Mouse (Mus musculus): ENCODE data around the gene Vmn1r19. TPM values are rescaled to one million over a fixed set of nuclear protein-coding genes. Genes with fewer than 3 reads are reported as not detected.
"Not testable (repeated sequence)": the region's sequence is repeated elsewhere in the genome, so short reads cannot be mapped to it uniquely, and the experiment has no call there.

The Vmn1r19 gene
- not detected in 2 replicates for total RNA-seq (2017)

DNA sequence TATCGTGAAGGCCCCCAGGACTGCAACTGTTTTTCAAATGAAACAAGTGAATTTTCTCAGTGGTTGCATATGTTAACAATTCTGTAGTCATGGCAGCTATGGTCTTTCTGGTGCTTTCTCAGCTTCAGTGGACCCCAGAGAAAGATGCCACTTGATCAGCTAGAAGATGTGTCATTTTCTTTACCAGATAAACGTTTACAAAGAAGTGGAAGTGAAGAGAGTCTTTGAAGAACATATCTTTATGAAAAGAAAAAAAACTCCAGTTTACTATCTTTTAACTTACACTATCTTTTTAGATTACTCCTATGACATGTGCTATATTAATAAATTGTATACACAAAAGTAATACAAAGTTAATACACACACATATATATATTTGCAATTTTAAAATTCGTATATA is at the start of gene Vmn1r19:
Gene Vmn1r19, plus strand, starts transcription at position 301 of the 400 bp plus-strand sequence.
- not testable (repeated sequence) for ATAC-seq (ENCODE audit: extremely low read depth, insufficient number of reproducible peaks, low FRiP score, poor library complexity, severe bottlenecking)

DNA sequence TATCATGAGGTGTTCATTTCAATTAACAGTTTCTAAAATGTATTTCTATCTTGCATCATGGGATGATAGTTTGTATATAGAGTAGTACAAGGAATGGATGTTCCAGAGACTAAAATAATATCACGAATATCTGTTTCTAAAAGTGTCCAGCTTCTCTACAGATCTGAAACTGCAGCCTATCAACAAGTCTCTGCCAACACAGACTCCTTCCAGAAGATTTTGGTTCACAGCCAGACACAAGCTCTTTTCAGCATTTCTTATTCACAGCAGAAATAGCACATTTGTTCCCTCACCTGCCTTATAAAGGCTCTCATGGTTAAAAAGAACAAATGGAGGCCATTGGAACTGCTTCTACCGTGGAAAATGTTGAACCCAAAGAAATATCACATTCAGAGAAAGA is 46.7 kb upstream of the Vmn1r19 start:
- no peak for ATAC-seq (ENCODE audit: extremely low read depth, insufficient number of reproducible peaks, low FRiP score, poor library complexity, severe bottlenecking)

DNA sequence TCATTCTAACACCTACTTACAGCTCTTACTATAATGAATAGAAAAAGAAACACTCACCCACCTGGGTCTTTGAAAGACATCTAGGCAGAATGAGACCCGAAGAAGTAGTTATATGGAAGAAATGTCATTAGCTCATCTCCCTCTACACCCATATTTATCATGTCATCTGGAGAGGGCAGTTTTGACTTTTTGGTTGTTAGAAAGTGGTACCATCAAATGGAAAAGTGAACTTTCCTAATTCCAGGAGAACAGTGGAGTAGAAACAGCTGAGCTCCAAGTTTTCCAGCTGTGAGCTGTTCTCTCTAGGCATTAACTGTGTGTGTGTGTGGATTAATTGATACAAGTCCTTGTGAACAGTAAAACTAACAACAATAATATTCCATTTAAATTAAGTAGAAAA is 40.0 kb upstream of the Vmn1r19 start, which contains the start of gene Vmn1r17:
Gene Vmn1r17, minus strand, starts transcription at position 101 of the 400 bp plus-strand sequence.
- ATAC-seq (ENCODE audit: extremely low read depth, insufficient number of reproducible peaks, low FRiP score, poor library complexity, severe bottlenecking) = no peak

DNA sequence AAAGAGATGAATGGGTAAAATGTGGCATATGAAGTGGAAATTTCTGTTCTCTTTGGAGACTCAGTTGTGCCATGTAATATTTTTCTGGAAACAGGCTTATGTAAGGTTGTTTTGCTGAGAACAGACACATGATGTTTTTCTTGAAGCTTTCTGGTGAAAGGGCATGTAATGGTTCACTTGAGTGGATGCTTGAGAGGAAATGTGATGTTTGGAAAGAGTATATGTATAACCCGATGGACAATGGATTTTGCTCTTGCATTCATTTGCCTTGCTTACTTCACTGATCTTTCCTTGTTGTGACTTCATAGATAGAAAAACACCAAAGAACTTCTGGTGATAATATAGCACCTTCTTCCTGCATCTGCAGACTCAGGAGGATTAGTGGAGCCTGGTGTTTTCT is 37.7 kb upstream of the Vmn1r19 start:
- not testable (repeated sequence) for ATAC-seq (ENCODE audit: extremely low read depth, insufficient number of reproducible peaks, low FRiP score, poor library complexity, severe bottlenecking)

DNA sequence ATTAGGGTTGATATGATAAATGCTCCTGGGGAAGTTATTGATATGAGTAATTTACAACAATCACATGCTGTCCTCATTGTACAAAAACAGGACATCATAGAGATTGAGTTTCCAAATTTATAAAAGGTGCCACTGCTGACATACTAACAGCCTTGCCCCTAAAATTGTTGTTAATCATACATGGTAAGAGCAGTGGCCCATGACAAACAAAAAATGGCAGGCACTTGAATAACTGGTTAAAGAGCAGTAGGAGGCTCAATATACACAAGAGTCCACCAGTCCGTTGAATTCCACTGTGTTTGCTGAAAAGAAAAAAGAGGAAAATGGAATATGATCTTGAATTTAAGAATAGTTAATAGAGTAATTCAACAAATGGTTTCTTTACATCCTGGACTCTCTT is 36.1 kb upstream of the Vmn1r19 start:
- ATAC-seq (ENCODE audit: extremely low read depth, insufficient number of reproducible peaks, low FRiP score, poor library complexity, severe bottlenecking) = no peak

DNA sequence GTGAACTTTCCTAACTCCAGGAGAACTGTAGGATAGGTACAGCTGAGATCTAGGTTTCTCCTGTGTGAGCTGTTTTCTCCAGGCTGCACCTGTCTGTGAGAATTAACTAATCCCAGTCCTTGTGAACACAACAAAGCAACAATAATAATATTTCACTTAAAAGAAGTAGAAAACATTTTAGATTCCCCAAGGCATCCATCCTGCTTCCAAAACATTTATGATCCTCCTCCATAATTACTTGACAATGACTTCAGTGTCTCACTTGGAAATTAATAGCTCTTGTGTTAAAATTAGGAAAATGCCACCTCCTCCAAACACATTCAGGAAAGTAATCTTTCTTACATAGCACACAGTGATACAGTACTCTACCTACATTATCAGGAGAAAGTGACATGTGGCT is 7.9 kb upstream of the Vmn1r19 start, which contains the start of gene Vmn1r18:
Gene Vmn1r18, minus strand, starts transcription at position 101 of the 400 bp plus-strand sequence.
- no peak for ATAC-seq (ENCODE audit: extremely low read depth, insufficient number of reproducible peaks, low FRiP score, poor library complexity, severe bottlenecking)

DNA sequence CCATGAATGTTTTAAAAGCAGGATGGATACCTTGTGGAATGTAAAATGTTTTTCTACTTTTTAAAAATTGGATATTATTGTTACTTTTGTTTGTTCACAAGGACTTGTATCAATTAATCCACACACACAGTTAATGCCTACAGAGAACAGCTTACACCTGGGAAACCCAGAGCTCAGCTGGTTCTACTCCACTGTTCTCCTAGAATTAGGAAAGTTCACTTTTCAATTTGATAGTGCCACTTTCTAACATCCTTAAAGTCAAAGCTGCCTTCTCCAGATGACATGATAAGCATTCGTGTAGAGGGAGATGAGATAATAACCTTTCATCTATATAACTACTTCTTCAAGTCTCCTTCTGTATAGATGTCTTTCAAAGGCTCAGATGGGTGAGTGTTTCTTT is 25.1 kb downstream of the Vmn1r19 start, which contains the start of gene Vmn1r20:
Gene Vmn1r20, plus strand, starts transcription at position 301 of the 400 bp plus-strand sequence.
- ATAC-seq (ENCODE audit: extremely low read depth, insufficient number of reproducible peaks, low FRiP score, poor library complexity, severe bottlenecking) = no peak

DNA sequence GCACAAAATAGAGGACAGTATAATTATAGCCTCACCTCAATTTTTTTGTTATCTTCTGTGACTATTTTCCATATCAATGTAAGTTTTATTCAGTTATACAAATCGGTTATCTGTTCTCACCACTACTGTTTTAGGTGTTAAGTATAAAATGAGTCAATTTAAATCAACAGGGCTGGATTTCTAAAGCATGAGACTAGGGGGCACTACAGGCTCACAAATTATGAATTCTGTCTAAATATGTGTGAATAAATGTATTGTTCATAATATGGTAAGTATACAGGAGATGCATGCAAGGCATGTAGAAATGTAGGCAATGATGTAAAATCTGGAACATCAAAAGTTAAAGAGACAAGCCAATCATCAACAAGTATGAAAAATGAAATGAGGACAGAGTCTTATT is 27.6 kb downstream of the Vmn1r19 start:
- ATAC-seq (ENCODE audit: extremely low read depth, insufficient number of reproducible peaks, low FRiP score, poor library complexity, severe bottlenecking) = no peak

Other genes with a start within 250 kb of the Vmn1r19 start
- gene Vmn1r12, start 246.9 kb upstream of the Vmn1r19 start, total RNA-seq (2017) = not detected in 2 replicates
- gene Vmn1r13, start 200.5 kb upstream of the Vmn1r19 start, total RNA-seq (2017) = not detected in 2 replicates
- gene Vmn1r14, start 172.1 kb upstream of the Vmn1r19 start, total RNA-seq (2017) = not detected in 2 replicates
- gene Vmn1r15, start 145.8 kb upstream of the Vmn1r19 start, total RNA-seq (2017) = not detected in 2 replicates
- 0.12 TPM in 1 of 2 replicates, not detected in the other for gene Vmn1r16, start 74.3 kb upstream of the Vmn1r19 start, total RNA-seq (2017)
- not detected in 2 replicates for gene Vmn1r17, start 40.1 kb upstream of the Vmn1r19 start, total RNA-seq (2017)
- gene Vmn1r18, start 8.0 kb upstream of the Vmn1r19 start, total RNA-seq (2017) = under 0.01 and 0.12 TPM in 2 replicates
- not detected in 2 replicates for gene Vmn1r20, start 25.1 kb downstream of the Vmn1r19 start, total RNA-seq (2017)
- 44.7 and 94.0 TPM in 2 replicates for gene Ppm1k, start 131.7 kb downstream of the Vmn1r19 start, total RNA-seq (2017)
- gene Herc6, start 177.2 kb downstream of the Vmn1r19 start, total RNA-seq (2017) = 38.3 and 43.8 TPM in 2 replicates

Data from neutrophil, adult 5-6 weeks (primary cell).